Mouse (Mus musculus): ENCODE data around the gene 1700088E04Rik.

DNA sequence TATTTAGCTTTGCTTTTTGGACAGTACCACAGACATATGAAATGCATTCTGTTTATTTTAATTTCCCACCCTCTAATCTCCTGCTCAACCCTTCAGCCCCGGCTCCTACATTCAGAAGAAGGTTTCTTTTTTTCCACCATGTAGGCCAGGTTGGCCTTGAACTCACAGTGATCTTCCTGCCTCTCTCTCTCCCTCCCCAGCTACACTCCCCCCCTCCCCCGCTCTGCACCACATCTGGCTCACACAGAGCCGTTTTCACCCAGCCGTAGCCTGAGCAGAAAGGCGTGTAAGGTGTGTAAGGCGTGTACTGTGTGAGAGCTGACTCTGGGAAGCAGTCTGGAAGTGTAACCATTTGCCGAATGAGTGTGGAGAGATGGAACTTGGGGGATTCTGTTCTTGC is 11.7 kb downstream of the 1700088E04Rik start:
- TF ChIP-seq POLR2A (IDR thresholded peaks at IDR 0.05; ENCODE audit: control insufficient read depth, low read depth, low read length): no peak
- no peak for TF ChIP-seq CTCF (IDR thresholded peaks at IDR 0.05; ENCODE audit: control insufficient read depth, insufficient read depth, insufficient replicate concordance, low read depth, low read length)

All from testis, adult 2 months (tissue).